Mouse (Mus musculus): ENCODE data around the gene 9030612E09Rik. TPM values are rescaled to one million over a fixed set of nuclear protein-coding genes. Genes with fewer than 3 reads are reported as not detected.

The 9030612E09Rik gene
- polyA plus RNA-seq (2017; shearing (Covaris generic)), result not detected

- no peak for ATAC-seq
These were observed at the start of gene 9030612E09Rik, which contains the start of gene Sobp for GRCm38 (mm10) chr10:43174326-43175155. 9030612E09Rik (plus strand) TSS chr10:43174704. Sobp (minus strand) TSS chr10:43174530.

- ATAC-seq, result no peak
These were observed 45.8 kb upstream of the 9030612E09Rik start for GRCm38 (mm10) chr10:43128750-43129149.

GRCm38 (mm10) chr10:43134027-43134426, 40.5 kb upstream of the 9030612E09Rik start:
- no peak for ATAC-seq

GRCm38 (mm10) chr10:43143173-43143572, 31.3 kb upstream of the 9030612E09Rik start:
- ATAC-seq, result no peak

- no peak for ATAC-seq
These were observed 26.0 kb upstream of the 9030612E09Rik start for GRCm38 (mm10) chr10:43148456-43148855.

GRCm38 (mm10) chr10:43152643-43153042, 21.9 kb upstream of the 9030612E09Rik start:
- no peak for ATAC-seq

- no peak for ATAC-seq
These were observed 19.4 kb upstream of the 9030612E09Rik start for GRCm38 (mm10) chr10:43155046-43155560.

- ATAC-seq, result no peak
These were observed 15.6 kb upstream of the 9030612E09Rik start for GRCm38 (mm10) chr10:43158917-43159316.

- ATAC-seq, result no peak
These were observed 15.2 kb upstream of the 9030612E09Rik start for GRCm38 (mm10) chr10:43159333-43159732.

- ATAC-seq, result no peak
These were observed 12.2 kb upstream of the 9030612E09Rik start for GRCm38 (mm10) chr10:43162318-43162717.

- ATAC-seq, result no peak
These were observed 10.1 kb upstream of the 9030612E09Rik start for GRCm38 (mm10) chr10:43164406-43164805.

GRCm38 (mm10) chr10:43166146-43166545, 8.4 kb upstream of the 9030612E09Rik start:
- ATAC-seq, result no peak

- ATAC-seq, result no peak
These were observed 7.7 kb upstream of the 9030612E09Rik start for GRCm38 (mm10) chr10:43166817-43167216.

- ATAC-seq, result no peak
These were observed 5.7 kb upstream of the 9030612E09Rik start for GRCm38 (mm10) chr10:43168847-43169246.

- no peak for ATAC-seq
These were observed 3.4 kb upstream of the 9030612E09Rik start for GRCm38 (mm10) chr10:43171106-43171505.

- no peak for ATAC-seq
These were observed 2.4 kb upstream of the 9030612E09Rik start for GRCm38 (mm10) chr10:43172066-43172465.

GRCm38 (mm10) chr10:43172554-43172953, 1.9 kb upstream of the 9030612E09Rik start:
- no peak for ATAC-seq

- ATAC-seq, result no peak
These were observed 1.2 kb upstream of the 9030612E09Rik start for GRCm38 (mm10) chr10:43173141-43173827.

- ATAC-seq, result no peak
These were observed 627 bp upstream of the 9030612E09Rik start for GRCm38 (mm10) chr10:43173828-43174325.

GRCm38 (mm10) chr10:43175156-43175601, 675 bp downstream of the 9030612E09Rik start:
- ATAC-seq, result no peak

GRCm38 (mm10) chr10:43180313-43180912, 5.9 kb downstream of the 9030612E09Rik start:
- ATAC-seq, result no peak

- ATAC-seq, result no peak
These were observed 25.7 kb downstream of the 9030612E09Rik start for GRCm38 (mm10) chr10:43200206-43200605.

- ATAC-seq, result no peak
These were observed 29.4 kb downstream of the 9030612E09Rik start for GRCm38 (mm10) chr10:43203865-43204264.

All from activated CD4-positive, CD25-positive, alpha-beta regulatory T cell, adult 4 months (primary cell).